Mouse (Mus musculus): ENCODE measurements around the gene Psmb3. TPM values are rescaled to one million over a fixed set of nuclear protein-coding genes. Genes with fewer than 3 reads are reported as not detected.

The Psmb3 gene
- polyA plus RNA-seq, 1 experiment, result 330 TPM

GRCm38 (mm10) chr11:97736645-97737044, 33.4 kb downstream of the Psmb3 start:
- Histone ChIP-seq H3K4me3 (ENCODE audit: low read depth, low read length) (no peak overlapping the region), H3K27me3 (ENCODE audit: control insufficient read depth, insufficient read depth, low read length) (no peaks in the 10 kb centered on the region), H3K4me1 (ENCODE audit: control insufficient read depth, insufficient read depth, insufficient read length, low read length) (no peaks in the 10 kb centered on the region), H3K36me3 (ENCODE audit: control insufficient read depth, insufficient read depth, low read length) (peaks cover 3% of the 10 kb centered on the region; the same call in 1 of the 2 replicates), H3K27ac (ENCODE audit: insufficient read depth, low read depth, low read length) (no peak overlapping the region)
- 85% methylated on average over 5 of the region's 5 CpGs for WGBS
- no peak for TF ChIP-seq CTCF (IDR thresholded peaks at IDR 0.05; ENCODE audit: extremely low read depth, insufficient read length, insufficient replicate concordance, low read depth, low read length)
- no peak for TF ChIP-seq POLR2A (IDR thresholded peaks at IDR 0.05; ENCODE audit: low read depth, low read length)

GRCm38 (mm10) chr11:97737600-97737999, 34.4 kb downstream of the Psmb3 start:
- no peak overlapping the region for H3K4me3 ChIP-seq (ENCODE audit: low read depth, low read length)
- H3K36me3 ChIP-seq (ENCODE audit: control insufficient read depth, insufficient read depth, low read length), result no peaks in the 10 kb centered on the region
- 68% methylated on average over 4 of the region's 4 CpGs for WGBS
- H3K4me1 ChIP-seq (ENCODE audit: control insufficient read depth, insufficient read depth, insufficient read length, low read length), result no peaks in the 10 kb centered on the region
- H3K27me3 ChIP-seq (ENCODE audit: control insufficient read depth, insufficient read depth, low read length), result no peaks in the 10 kb centered on the region
- H3K27ac ChIP-seq (ENCODE audit: insufficient read depth, low read depth, low read length), result no peak overlapping the region
- TF ChIP-seq POLR2A (IDR thresholded peaks at IDR 0.05; ENCODE audit: low read depth, low read length), result no peak
- TF ChIP-seq CTCF (IDR thresholded peaks at IDR 0.05; ENCODE audit: extremely low read depth, insufficient read length, insufficient replicate concordance, low read depth, low read length), result no peak

GRCm38 (mm10) chr11:97738703-97739102, 35.5 kb downstream of the Psmb3 start:
- TF ChIP-seq CTCF (IDR thresholded peaks at IDR 0.05; ENCODE audit: extremely low read depth, insufficient read length, insufficient replicate concordance, low read depth, low read length), result peak; percentile 31; the same call in 1 of the 2 replicates
- no peak for TF ChIP-seq POLR2A (IDR thresholded peaks at IDR 0.05; ENCODE audit: low read depth, low read length)
- H3K4me1 ChIP-seq (ENCODE audit: control insufficient read depth, insufficient read depth, insufficient read length, low read length), result no peaks in the 10 kb centered on the region
- H3K27ac ChIP-seq (ENCODE audit: insufficient read depth, low read depth, low read length), result no peak overlapping the region
- no peaks in the 10 kb centered on the region for H3K36me3 ChIP-seq (ENCODE audit: control insufficient read depth, insufficient read depth, low read length)
- no peak overlapping the region for H3K4me3 ChIP-seq (ENCODE audit: low read depth, low read length)
- H3K27me3 ChIP-seq (ENCODE audit: control insufficient read depth, insufficient read depth, low read length), result no peaks in the 10 kb centered on the region
- WGBS, result 46% methylated on average over 6 of the region's 6 CpGs

GRCm38 (mm10) chr11:97739155-97739554, 36.0 kb downstream of the Psmb3 start:
- Histone ChIP-seq H3K27ac (ENCODE audit: insufficient read depth, low read depth, low read length) (no peak overlapping the region), H3K27me3 (ENCODE audit: control insufficient read depth, insufficient read depth, low read length) (no peaks in the 10 kb centered on the region), H3K4me3 (ENCODE audit: low read depth, low read length) (no peak overlapping the region), H3K36me3 (ENCODE audit: control insufficient read depth, insufficient read depth, low read length) (no peaks in the 10 kb centered on the region), H3K4me1 (ENCODE audit: control insufficient read depth, insufficient read depth, insufficient read length, low read length) (no peaks in the 10 kb centered on the region)
- 89% methylated on average over 3 of the region's 3 CpGs for WGBS
- TF ChIP-seq POLR2A (IDR thresholded peaks at IDR 0.05; ENCODE audit: low read depth, low read length) (no peak), CTCF (IDR thresholded peaks at IDR 0.05; ENCODE audit: extremely low read depth, insufficient read length, insufficient replicate concordance, low read depth, low read length) (no peak)

GRCm38 (mm10) chr11:97740190-97740589, 37.0 kb downstream of the Psmb3 start:
- TF ChIP-seq POLR2A (IDR thresholded peaks at IDR 0.05; ENCODE audit: low read depth, low read length), result no peak
- TF ChIP-seq CTCF (IDR thresholded peaks at IDR 0.05; ENCODE audit: extremely low read depth, insufficient read length, insufficient replicate concordance, low read depth, low read length), result no peak
- Histone ChIP-seq H3K4me1 (ENCODE audit: control insufficient read depth, insufficient read depth, insufficient read length, low read length) (no peaks in the 10 kb centered on the region), H3K4me3 (ENCODE audit: low read depth, low read length) (no peak overlapping the region), H3K27me3 (ENCODE audit: control insufficient read depth, insufficient read depth, low read length) (no peaks in the 10 kb centered on the region), H3K27ac (ENCODE audit: insufficient read depth, low read depth, low read length) (no peak overlapping the region), H3K36me3 (ENCODE audit: control insufficient read depth, insufficient read depth, low read length) (no peaks in the 10 kb centered on the region)
- 61% methylated on average over 7 of the region's 7 CpGs for WGBS

GRCm38 (mm10) chr11:97742157-97742556, 39.0 kb downstream of the Psmb3 start:
- TF ChIP-seq CTCF (IDR thresholded peaks at IDR 0.05; ENCODE audit: extremely low read depth, insufficient read length, insufficient replicate concordance, low read depth, low read length), result no peak
- Histone ChIP-seq H3K4me1 (ENCODE audit: control insufficient read depth, insufficient read depth, insufficient read length, low read length) (no peaks in the 10 kb centered on the region), H3K27ac (ENCODE audit: insufficient read depth, low read depth, low read length) (no peak overlapping the region), H3K27me3 (ENCODE audit: control insufficient read depth, insufficient read depth, low read length) (no peaks in the 10 kb centered on the region), H3K4me3 (ENCODE audit: low read depth, low read length) (no peak overlapping the region), H3K36me3 (ENCODE audit: control insufficient read depth, insufficient read depth, low read length) (peaks cover 4% of the 10 kb centered on the region)
- WGBS, result 86% methylated on average over 5 of the region's 5 CpGs

GRCm38 (mm10) chr11:97742591-97742990, 39.4 kb downstream of the Psmb3 start:
- H3K4me3 ChIP-seq (ENCODE audit: low read depth, low read length), result no peak overlapping the region
- H3K4me1 ChIP-seq (ENCODE audit: control insufficient read depth, insufficient read depth, insufficient read length, low read length), result no peaks in the 10 kb centered on the region
- H3K27me3 ChIP-seq (ENCODE audit: control insufficient read depth, insufficient read depth, low read length), result no peaks in the 10 kb centered on the region
- H3K27ac ChIP-seq (ENCODE audit: insufficient read depth, low read depth, low read length), result no peak overlapping the region
- peaks cover 5% of the 10 kb centered on the region for H3K36me3 ChIP-seq (ENCODE audit: control insufficient read depth, insufficient read depth, low read length)
- 84% methylated on average over 9 of the region's 9 CpGs for WGBS
- TF ChIP-seq POLR2A (IDR thresholded peaks at IDR 0.05; ENCODE audit: low read depth, low read length), result no peak
- no peak for TF ChIP-seq CTCF (IDR thresholded peaks at IDR 0.05; ENCODE audit: extremely low read depth, insufficient read length, insufficient replicate concordance, low read depth, low read length)

GRCm38 (mm10) chr11:97743423-97743822, 40.2 kb downstream of the Psmb3 start:
- peaks cover 10% of the 10 kb centered on the region for H3K36me3 ChIP-seq (ENCODE audit: control insufficient read depth, insufficient read depth, low read length)
- peak overlapping the region; percentile 48 for H3K4me3 ChIP-seq (ENCODE audit: low read depth, low read length)
- no peaks in the 10 kb centered on the region for H3K27me3 ChIP-seq (ENCODE audit: control insufficient read depth, insufficient read depth, low read length)
- H3K4me1 ChIP-seq (ENCODE audit: control insufficient read depth, insufficient read depth, insufficient read length, low read length), result no peaks in the 10 kb centered on the region
- WGBS, result 24% methylated on average over 9 of the region's 9 CpGs
- no peak for TF ChIP-seq CTCF (IDR thresholded peaks at IDR 0.05; ENCODE audit: extremely low read depth, insufficient read length, insufficient replicate concordance, low read depth, low read length)
- no peak for TF ChIP-seq POLR2A (IDR thresholded peaks at IDR 0.05; ENCODE audit: low read depth, low read length)
- H3K27ac ChIP-seq (ENCODE audit: insufficient read depth, low read depth, low read length), result peak overlapping the region; percentile 0
